Mouse (Mus musculus): ENCODE results near the gene Sord. TPM values are rescaled to one million over a fixed set of nuclear protein-coding genes. Genes with fewer than 3 reads are reported as not detected.
A peak's percentile ranks its signal among the peaks of the same experiment; 100 is the strongest.

The Sord gene
- polyA plus RNA-seq, 1 experiment from 2014 or later: 17.4 TPM

GRCm38 (mm10) chr2:122221798-122222197 lies 12.8 kb upstream of the Sord start:
- Histone ChIP-seq H3K27me3 (replicated peaks) (no peaks in the 10 kb centered on the region), H3K9me3 (no peaks in the 10 kb centered on the region), H3K4me2 (replicated peaks) (no peak overlapping the region), H3K4me3 (no peak overlapping the region), H3K27ac (no peak overlapping the region), H3K4me1 (no peaks in the 10 kb centered on the region), H3K9ac (no peak overlapping the region), H3K36me3 (no peaks in the 10 kb centered on the region)
- no peak for ATAC-seq (ENCODE audit: low FRiP score, low read depth)
- WGBS: 46% methylated on average over 5 of the region's 5 CpGs

- no peaks in the 10 kb centered on the region for H3K4me1 ChIP-seq
- no peak for ATAC-seq (ENCODE audit: low FRiP score, low read depth)
- 92% methylated on average over 5 of the region's 5 CpGs for WGBS
These were observed 12.3 kb upstream of the Sord start for GRCm38 (mm10) chr2:122222272-122222671.

GRCm38 (mm10) chr2:122223654-122224053 lies 10.9 kb upstream of the Sord start:
- H3K9ac ChIP-seq: no peak overlapping the region
- no peaks in the 10 kb centered on the region for H3K36me3 ChIP-seq
- no peaks in the 10 kb centered on the region for H3K27me3 ChIP-seq (replicated peaks)
- no peak overlapping the region for H3K4me2 ChIP-seq (replicated peaks)
- H3K4me1 ChIP-seq: no peaks in the 10 kb centered on the region
- no peaks in the 10 kb centered on the region for H3K9me3 ChIP-seq
- no peak overlapping the region for H3K27ac ChIP-seq
- no peak overlapping the region for H3K4me3 ChIP-seq
- ATAC-seq (ENCODE audit: low FRiP score, low read depth): no peak

More at GRCm38 (mm10) chr2:122222272-122222671, 12.3 kb upstream of the Sord start:
- H3K27ac ChIP-seq: no peak overlapping the region
- H3K36me3 ChIP-seq: no peaks in the 10 kb centered on the region
- no peak overlapping the region for H3K4me3 ChIP-seq
- H3K4me2 ChIP-seq (replicated peaks): no peak overlapping the region
- H3K27me3 ChIP-seq (replicated peaks): no peaks in the 10 kb centered on the region
- H3K9ac ChIP-seq: no peak overlapping the region
- H3K9me3 ChIP-seq: no peaks in the 10 kb centered on the region

GRCm38 (mm10) chr2:122230395-122230794 lies 4.2 kb upstream of the Sord start:
- Histone ChIP-seq H3K9ac (no peak overlapping the region), H3K36me3 (no peaks in the 10 kb centered on the region), H3K4me2 (replicated peaks) (no peak overlapping the region), H3K4me3 (no peak overlapping the region), H3K9me3 (no peaks in the 10 kb centered on the region), H3K27ac (no peak overlapping the region), H3K27me3 (replicated peaks) (no peaks in the 10 kb centered on the region), H3K4me1 (0 out of 2 replicates have a peak, but pooled peaks cover 5% of the 10 kb centered on the region)
- WGBS: 91% methylated on average over 6 of the region's 6 CpGs
- ATAC-seq (ENCODE audit: low FRiP score, low read depth): no peak

DNA sequence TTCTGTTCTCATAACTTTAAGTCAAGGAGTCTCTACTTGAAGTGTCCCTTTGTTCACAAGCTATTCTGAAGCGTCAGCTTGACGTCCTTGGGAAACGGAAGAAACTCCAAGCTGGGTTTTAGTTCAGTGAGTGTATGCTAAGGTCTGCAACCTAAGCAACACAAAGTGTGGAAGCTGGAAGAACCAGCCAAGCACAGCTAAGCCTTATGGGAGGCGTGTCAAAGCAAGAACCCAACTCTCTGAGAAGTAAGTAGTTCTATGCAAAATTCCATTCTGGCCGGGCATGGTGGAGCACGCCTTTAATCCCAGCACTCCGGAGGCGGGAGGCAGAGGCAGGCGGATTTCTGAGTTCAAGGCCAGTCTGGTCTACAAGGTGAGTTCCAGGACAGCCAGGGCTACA lies 2.9 kb upstream of the Sord start:
- no peak for ATAC-seq (ENCODE audit: low FRiP score, low read depth)
- Histone ChIP-seq H3K4me1 (0 out of 2 replicates have a peak, but pooled peaks cover 5% of the 10 kb centered on the region), H3K27me3 (replicated peaks) (no peaks in the 10 kb centered on the region), H3K9ac (no peak overlapping the region), H3K36me3 (no peaks in the 10 kb centered on the region), H3K27ac (no peak overlapping the region), H3K4me3 (no peak overlapping the region), H3K9me3 (no peaks in the 10 kb centered on the region), H3K4me2 (replicated peaks) (no peak overlapping the region)
- WGBS: 70% methylated on average over 9 of the region's 9 CpGs

DNA sequence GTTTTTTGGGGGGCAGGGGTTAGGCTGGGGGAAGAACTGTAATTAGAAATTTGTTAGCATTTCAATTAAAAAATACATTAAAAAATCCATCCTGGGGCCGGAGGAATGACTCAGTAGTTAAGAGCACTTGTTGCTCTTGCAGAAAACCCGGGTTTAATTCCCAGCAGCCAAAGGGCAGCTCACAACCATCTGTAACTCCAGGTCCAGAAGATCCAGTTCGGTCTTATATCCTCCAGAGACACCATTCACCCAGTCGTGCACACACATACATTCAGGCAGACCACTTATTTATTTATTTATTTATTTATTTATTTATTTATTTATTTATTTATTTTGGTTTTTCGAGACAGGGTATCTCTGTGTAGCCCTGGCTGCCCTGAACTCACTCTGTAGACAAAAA lies 1.2 kb upstream of the Sord start:
- Histone ChIP-seq H3K9ac (no peak overlapping the region), H3K4me1 (0 out of 2 replicates have a peak, but pooled peaks cover 5% of the 10 kb centered on the region), H3K9me3 (no peaks in the 10 kb centered on the region), H3K36me3 (no peaks in the 10 kb centered on the region), H3K27ac (no peak overlapping the region), H3K4me2 (replicated peaks) (peak overlapping the region; percentile 90; the same call in 1 of the 2 replicates), H3K4me3 (no peak overlapping the region), H3K27me3 (replicated peaks) (no peaks in the 10 kb centered on the region)
- no peak for ATAC-seq (ENCODE audit: low FRiP score, low read depth)
- 57% methylated on average over 5 of the region's 5 CpGs for WGBS

GRCm38 (mm10) chr2:122233759-122234557 lies 591 bp upstream of the Sord start:
- Histone ChIP-seq H3K36me3 (no peaks in the 10 kb centered on the region), H3K4me2 (replicated peaks) (peak overlapping the region; percentile 90), H3K9ac (peak overlapping the region; percentile 59), H3K4me3 (peak overlapping the region; percentile 53), H3K27ac (no peak overlapping the region), H3K4me1 (0 out of 2 replicates have a peak, but pooled peaks cover 5% of the 10 kb centered on the region), H3K27me3 (replicated peaks) (no peaks in the 10 kb centered on the region), H3K9me3 (no peaks in the 10 kb centered on the region)
- peak; percentile 33; the same call in 1 of the 2 replicates for ATAC-seq (ENCODE audit: low FRiP score, low read depth)
- WGBS: 7% methylated on average over 26 of the region's 26 CpGs

GRCm38 (mm10) chr2:122235425-122235824 lies 876 bp downstream of the Sord start:
- no peak for ATAC-seq (ENCODE audit: low FRiP score, low read depth)
- 88% methylated on average over 2 of the region's 2 CpGs for WGBS
- Histone ChIP-seq H3K27ac (no peak overlapping the region), H3K4me2 (replicated peaks) (peak overlapping the region; percentile 90), H3K9ac (no peak overlapping the region), H3K4me3 (peak overlapping the region; percentile 53), H3K4me1 (0 out of 2 replicates have a peak, but pooled peaks cover 5% of the 10 kb centered on the region), H3K27me3 (replicated peaks) (no peaks in the 10 kb centered on the region), H3K9me3 (no peaks in the 10 kb centered on the region), H3K36me3 (no peaks in the 10 kb centered on the region)

GRCm38 (mm10) chr2:122236321-122236720 lies 1.8 kb downstream of the Sord start:
- Histone ChIP-seq H3K4me2 (replicated peaks) (no peak overlapping the region), H3K36me3 (no peaks in the 10 kb centered on the region), H3K9me3 (no peaks in the 10 kb centered on the region), H3K4me1 (0 out of 2 replicates have a peak, but pooled peaks cover 5% of the 10 kb centered on the region), H3K27me3 (replicated peaks) (no peaks in the 10 kb centered on the region), H3K27ac (no peak overlapping the region), H3K9ac (no peak overlapping the region), H3K4me3 (no peak overlapping the region)
- ATAC-seq (ENCODE audit: low FRiP score, low read depth): no peak

DNA sequence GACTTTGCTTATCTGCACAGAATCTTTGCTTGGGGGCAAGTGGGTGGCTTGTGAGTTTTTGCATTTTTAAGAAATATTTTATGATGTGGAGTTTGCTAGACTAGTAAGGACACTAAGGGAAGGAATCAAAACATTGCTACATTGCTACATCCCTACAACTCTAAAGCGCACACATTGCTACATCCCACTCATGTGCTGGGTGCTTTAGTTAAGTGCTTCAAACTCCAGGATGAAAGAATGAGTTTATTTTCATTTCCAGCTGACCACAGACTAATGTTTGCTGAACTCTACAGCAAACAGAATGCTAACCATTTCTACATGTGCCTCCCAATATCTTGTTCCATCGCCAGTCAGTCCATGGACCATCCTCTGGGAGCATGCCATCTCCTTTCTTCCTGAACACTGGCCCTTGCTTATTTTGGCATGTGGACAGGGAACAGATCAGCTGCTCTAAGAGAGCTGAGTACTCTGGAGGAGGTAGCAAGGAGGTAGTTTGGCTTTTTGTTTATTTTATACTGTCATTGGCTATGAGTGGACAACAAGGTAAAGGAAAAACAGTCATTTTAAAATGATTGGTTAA lies 3.4 kb downstream of the Sord start:
- Histone ChIP-seq H3K9ac (no peak overlapping the region), H3K4me3 (no peak overlapping the region), H3K27me3 (replicated peaks) (no peaks in the 10 kb centered on the region), H3K9me3 (no peaks in the 10 kb centered on the region), H3K4me2 (replicated peaks) (no peak overlapping the region), H3K27ac (no peak overlapping the region), H3K4me1 (0 out of 2 replicates have a peak, but pooled peaks cover 5% of the 10 kb centered on the region), H3K36me3 (no peaks in the 10 kb centered on the region)
- no peak for ATAC-seq (ENCODE audit: low FRiP score, low read depth)
- 94% methylated on average over 2 of the region's 2 CpGs for WGBS

DNA sequence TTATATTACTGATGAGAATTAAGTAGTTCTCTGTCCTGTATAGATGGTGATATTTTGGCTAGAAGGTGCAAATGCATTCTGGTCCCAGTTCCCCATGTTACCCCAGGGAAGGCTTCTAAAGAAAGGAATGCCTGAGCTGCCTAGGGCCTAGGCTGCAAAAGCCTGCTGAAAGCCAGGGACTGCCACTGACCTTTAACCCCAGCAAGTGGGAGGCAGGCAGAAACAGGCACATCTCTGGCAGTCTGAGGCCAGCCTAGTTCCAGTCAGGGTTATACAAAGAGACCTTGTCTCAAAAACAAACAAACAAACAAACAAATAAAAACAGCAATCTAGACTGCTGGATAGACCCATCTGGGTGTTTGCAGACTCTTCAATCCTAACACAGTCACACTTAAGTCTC lies 6.2 kb downstream of the Sord start:
- Histone ChIP-seq H3K4me2 (replicated peaks) (no peak overlapping the region), H3K9me3 (no peaks in the 10 kb centered on the region), H3K27ac (no peak overlapping the region), H3K4me3 (no peak overlapping the region), H3K9ac (no peak overlapping the region), H3K4me1 (no peaks in the 10 kb centered on the region), H3K27me3 (replicated peaks) (no peaks in the 10 kb centered on the region), H3K36me3 (no peaks in the 10 kb centered on the region)
- no peak for ATAC-seq (ENCODE audit: low FRiP score, low read depth)

DNA sequence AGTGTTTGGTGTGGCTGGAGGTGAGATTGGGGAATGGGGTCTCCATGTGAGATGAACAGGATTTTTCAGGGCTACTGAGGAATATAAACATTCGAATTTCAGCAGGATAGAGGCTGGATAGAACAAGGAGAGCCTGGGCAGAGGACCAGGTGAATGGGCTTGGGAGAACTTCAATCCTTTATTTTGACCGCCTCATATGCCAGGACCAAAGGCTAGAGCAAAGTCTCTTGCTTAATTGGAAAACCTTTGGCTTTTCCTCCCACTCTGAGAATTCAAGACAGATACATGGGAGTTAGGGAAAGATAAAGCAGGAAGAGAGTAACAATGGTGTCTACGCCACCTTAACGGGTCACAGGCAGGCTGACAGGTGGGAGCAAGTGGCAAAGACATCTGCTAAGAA lies 6.7 kb downstream of the Sord start:
- Histone ChIP-seq H3K4me2 (replicated peaks) (no peak overlapping the region), H3K4me1 (no peaks in the 10 kb centered on the region), H3K4me3 (no peak overlapping the region), H3K27me3 (replicated peaks) (no peaks in the 10 kb centered on the region), H3K9me3 (no peaks in the 10 kb centered on the region), H3K36me3 (no peaks in the 10 kb centered on the region), H3K9ac (no peak overlapping the region), H3K27ac (no peak overlapping the region)
- ATAC-seq (ENCODE audit: low FRiP score, low read depth): no peak
- WGBS: 85% methylated on average over 4 of the region's 4 CpGs

DNA sequence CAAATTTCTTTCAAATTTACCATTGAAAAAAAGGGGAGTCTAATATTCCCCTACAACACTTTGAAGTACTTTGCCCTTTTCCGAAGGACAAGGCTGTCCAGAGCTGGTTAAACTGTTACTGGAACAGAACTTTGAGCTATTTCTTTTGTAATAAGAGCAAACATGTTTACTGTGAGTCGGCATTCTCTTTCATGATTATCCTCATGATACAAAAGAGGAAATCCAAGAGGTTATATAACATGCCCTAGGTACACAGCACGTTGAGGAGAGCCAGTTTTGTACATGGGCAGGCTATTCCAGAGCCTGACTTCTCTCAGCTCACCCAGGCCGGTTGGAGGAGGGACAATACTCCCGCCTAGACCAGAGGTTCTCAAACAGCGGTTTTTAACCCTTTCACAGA lies 7.4 kb downstream of the Sord start:
- H3K27ac ChIP-seq: no peak overlapping the region
- no peaks in the 10 kb centered on the region for H3K9me3 ChIP-seq
- H3K4me3 ChIP-seq: no peak overlapping the region
- no peak overlapping the region for H3K9ac ChIP-seq
- no peak for ATAC-seq (ENCODE audit: low FRiP score, low read depth)
- no peaks in the 10 kb centered on the region for H3K27me3 ChIP-seq (replicated peaks)
- no peak overlapping the region for H3K4me2 ChIP-seq (replicated peaks)
- WGBS: 78% methylated on average over 6 of the region's 6 CpGs
- H3K4me1 ChIP-seq: no peaks in the 10 kb centered on the region
- H3K36me3 ChIP-seq: no peaks in the 10 kb centered on the region

Data from neural tube, embryonic 12.5 days (tissue).